Mouse (Mus musculus): ENCODE data around the gene Slirp. TPM values are rescaled to one million over a fixed set of nuclear protein-coding genes. Genes with fewer than 3 reads are reported as not detected.
A peak's percentile ranks its signal among the peaks of the same experiment; 100 is the strongest.
"Not testable (repeated sequence)": the region's sequence is repeated elsewhere in the genome, so short reads cannot be mapped to it uniquely, and the experiment has no call there.

The Slirp gene
- polyA plus RNA-seq, 1 experiment, result 4.1 TPM

GRCm38 (mm10) chr12:87470263-87471136 lies 26.8 kb downstream of the Slirp start:
- peaks cover 15% of the 10 kb centered on the region for H3K36me3 ChIP-seq (ENCODE audit: control insufficient read depth, insufficient read depth, low read length)
- TF ChIP-seq POLR2A (IDR thresholded peaks at IDR 0.05; ENCODE audit: low read depth, low read length) (no peak), CTCF (IDR thresholded peaks at IDR 0.05; ENCODE audit: extremely low read depth, insufficient read length, insufficient replicate concordance, low read depth, low read length) (no peak)
- H3K27me3 ChIP-seq (ENCODE audit: control insufficient read depth, insufficient read depth, low read length), result no peaks in the 10 kb centered on the region
- H3K4me1 ChIP-seq (ENCODE audit: control insufficient read depth, insufficient read depth, insufficient read length, low read length), result peaks cover 8% of the 10 kb centered on the region; the same call in 1 of the 2 replicates
- H3K4me3 ChIP-seq (ENCODE audit: low read depth, low read length), result no peak overlapping the region; the same call in 1 of the 2 replicates
- peak overlapping the region; percentile 6; the same call in 1 of the 2 replicates for H3K27ac ChIP-seq (ENCODE audit: insufficient read depth, low read depth, low read length)
- WGBS, result 34% methylated on average over 7 of the region's 7 CpGs

GRCm38 (mm10) chr12:87471421-87471963 lies 27.8 kb downstream of the Slirp start:
- Histone ChIP-seq H3K4me3 (ENCODE audit: low read depth, low read length) (peak overlapping the region; percentile 94), H3K4me1 (ENCODE audit: control insufficient read depth, insufficient read depth, insufficient read length, low read length) (peaks cover 8% of the 10 kb centered on the region; the same call in 1 of the 2 replicates), H3K36me3 (ENCODE audit: control insufficient read depth, insufficient read depth, low read length) (peaks cover 15% of the 10 kb centered on the region), H3K27ac (ENCODE audit: insufficient read depth, low read depth, low read length) (peak overlapping the region; percentile 67), H3K27me3 (ENCODE audit: control insufficient read depth, insufficient read depth, low read length) (no peaks in the 10 kb centered on the region)
- TF ChIP-seq POLR2A (IDR thresholded peaks at IDR 0.05; ENCODE audit: low read depth, low read length), result no peak
- under 1% methylated on average over 19 of the region's 19 CpGs for WGBS

GRCm38 (mm10) chr12:87471964-87472786 lies 28.5 kb downstream of the Slirp start, which contains the start of gene Snw1:
Snw1 (minus strand) TSS chr12:87472274.
- Histone ChIP-seq H3K4me3 (ENCODE audit: low read depth, low read length) (peak within 1 kb of the TSS; percentile 94), H3K36me3 (ENCODE audit: control insufficient read depth, insufficient read depth, low read length) (peaks cover 9% of the 10 kb centered on the region), H3K27me3 (ENCODE audit: control insufficient read depth, insufficient read depth, low read length) (no peaks in the 10 kb centered on the region), H3K4me1 (ENCODE audit: control insufficient read depth, insufficient read depth, insufficient read length, low read length) (peaks cover 8% of the 10 kb centered on the region; the same call in 1 of the 2 replicates), H3K27ac (ENCODE audit: insufficient read depth, low read depth, low read length) (peak within 1 kb of the TSS; percentile 67)
- WGBS, result 3% methylated on average over 45 of the region's 45 CpGs
- TF ChIP-seq POLR2A (IDR thresholded peaks at IDR 0.05; ENCODE audit: low read depth, low read length) (peak; percentile 80), CTCF (IDR thresholded peaks at IDR 0.05; ENCODE audit: extremely low read depth, insufficient read length, insufficient replicate concordance, low read depth, low read length) (no peak)

GRCm38 (mm10) chr12:87474756-87475155 lies 31.1 kb downstream of the Slirp start:
- WGBS, result 80% methylated on average over 3 of the region's 3 CpGs
- Histone ChIP-seq H3K4me3 (ENCODE audit: low read depth, low read length) (no peak overlapping the region), H3K27ac (ENCODE audit: insufficient read depth, low read depth, low read length) (no peak overlapping the region), H3K4me1 (ENCODE audit: control insufficient read depth, insufficient read depth, insufficient read length, low read length) (peaks cover 8% of the 10 kb centered on the region; the same call in 1 of the 2 replicates), H3K27me3 (ENCODE audit: control insufficient read depth, insufficient read depth, low read length) (no peaks in the 10 kb centered on the region), H3K36me3 (ENCODE audit: control insufficient read depth, insufficient read depth, low read length) (no peaks in the 10 kb centered on the region)
- no peak for TF ChIP-seq POLR2A (IDR thresholded peaks at IDR 0.05; ENCODE audit: low read depth, low read length)

GRCm38 (mm10) chr12:87482482-87482881 lies 38.8 kb downstream of the Slirp start:
- H3K27ac ChIP-seq (ENCODE audit: insufficient read depth, low read depth, low read length); H3K4me1 ChIP-seq (ENCODE audit: control insufficient read depth, insufficient read depth, insufficient read length, low read length); H3K36me3 ChIP-seq (ENCODE audit: control insufficient read depth, insufficient read depth, low read length); H3K4me3 ChIP-seq (ENCODE audit: low read depth, low read length); H3K27me3 ChIP-seq (ENCODE audit: control insufficient read depth, insufficient read depth, low read length): not testable (repeated sequence)
- WGBS, result 79% methylated on average over 5 of the region's 5 CpGs

- 38% methylated on average over 2 of the region's 2 CpGs for WGBS
- H3K4me1 ChIP-seq (ENCODE audit: control insufficient read depth, insufficient read depth, insufficient read length, low read length), result not testable (repeated sequence)
Measured at GRCm38 (mm10) chr12:87488683-87489082, 45.0 kb downstream of the Slirp start.

GRCm38 (mm10) chr12:87494421-87494820 lies 50.7 kb downstream of the Slirp start, which contains the start of gene Gm5788:
Gm5788 (plus strand) TSS chr12:87494721.
- H3K27ac ChIP-seq (ENCODE audit: insufficient read depth, low read depth, low read length); H3K4me1 ChIP-seq (ENCODE audit: control insufficient read depth, insufficient read depth, insufficient read length, low read length); H3K4me3 ChIP-seq (ENCODE audit: low read depth, low read length); H3K36me3 ChIP-seq (ENCODE audit: control insufficient read depth, insufficient read depth, low read length); H3K27me3 ChIP-seq (ENCODE audit: control insufficient read depth, insufficient read depth, low read length): not testable (repeated sequence)
- WGBS, result 89% methylated on average over 3 of the region's 3 CpGs

More at GRCm38 (mm10) chr12:87488683-87489082, 45.0 kb downstream of the Slirp start:
- H3K27ac ChIP-seq (ENCODE audit: insufficient read depth, low read depth, low read length); H3K4me3 ChIP-seq (ENCODE audit: low read depth, low read length); H3K27me3 ChIP-seq (ENCODE audit: control insufficient read depth, insufficient read depth, low read length); H3K36me3 ChIP-seq (ENCODE audit: control insufficient read depth, insufficient read depth, low read length): not testable (repeated sequence)

Other genes with a start within 250 kb of the Slirp start
- not detected in 2 replicates for gene Samd15, start 244.2 kb upstream of the Slirp start, polyA plus RNA-seq (2012; rRNA removed)
- 0.69 and 0.89 TPM in 2 replicates for gene Tmed8, start 243.4 kb upstream of the Slirp start, polyA plus RNA-seq (2012; rRNA removed)
- gene Noxred1, start 205.2 kb upstream of the Slirp start, polyA plus RNA-seq (2012; rRNA removed), result 0.09 and 0.28 TPM in 2 replicates
- 15.7 and 27.1 TPM in 2 replicates for gene Vipas39, start 177.6 kb upstream of the Slirp start, polyA plus RNA-seq (2012; rRNA removed)
- gene Ahsa1, start 177.4 kb upstream of the Slirp start, polyA plus RNA-seq (2012; rRNA removed), result 14.6 and 27.3 TPM in 2 replicates
- 0.15 and 0.25 TPM in 2 replicates for gene Ism2, start 144.2 kb upstream of the Slirp start, polyA plus RNA-seq (2012; rRNA removed)
- 10.7 and 13.5 TPM in 2 replicates for gene Sptlc2, start 55.5 kb upstream of the Slirp start, polyA plus RNA-seq (2012; rRNA removed)
- gene Alkbh1, start 121 bp downstream of the Slirp start, polyA plus RNA-seq (2012; rRNA removed), result 5.7 and 6.0 TPM in 2 replicates
- 0.99 and 2.7 TPM in 2 replicates for gene Snw1, start 28.4 kb downstream of the Slirp start, polyA plus RNA-seq (2012; rRNA removed)
- gene Gm5788, start 50.8 kb downstream of the Slirp start, polyA plus RNA-seq (2012; rRNA removed), result not detected in 2 replicates
- gene Gm8300, start 70.4 kb downstream of the Slirp start, polyA plus RNA-seq (2012; rRNA removed), result not detected in 2 replicates
- not detected in 2 replicates for gene Oog1, start 158.8 kb downstream of the Slirp start, polyA plus RNA-seq (2012; rRNA removed)
- not detected in 2 replicates for gene Gm4027, start 175.0 kb downstream of the Slirp start, polyA plus RNA-seq (2012; rRNA removed)
- gene Gm16381, start 200.7 kb downstream of the Slirp start, polyA plus RNA-seq (2012; rRNA removed), result not detected in 2 replicates

All from small intestine, adult 2 months (tissue).